Mouse (Mus musculus): ENCODE measurements around the gene Galm.

Galm gene

GRCm38 (mm10) chr17:80127331-80128251 is at the start of gene Galm:
TSS of gene Galm (plus strand) at chr17:80127471.
- peak; percentile 31 for DNase-seq (ENCODE audit: low spot score)

GRCm38 (mm10) chr17:80078726-80079125 is 48.5 kb upstream of the Galm start:
- DNase-seq (ENCODE audit: low spot score): no peak

DNA sequence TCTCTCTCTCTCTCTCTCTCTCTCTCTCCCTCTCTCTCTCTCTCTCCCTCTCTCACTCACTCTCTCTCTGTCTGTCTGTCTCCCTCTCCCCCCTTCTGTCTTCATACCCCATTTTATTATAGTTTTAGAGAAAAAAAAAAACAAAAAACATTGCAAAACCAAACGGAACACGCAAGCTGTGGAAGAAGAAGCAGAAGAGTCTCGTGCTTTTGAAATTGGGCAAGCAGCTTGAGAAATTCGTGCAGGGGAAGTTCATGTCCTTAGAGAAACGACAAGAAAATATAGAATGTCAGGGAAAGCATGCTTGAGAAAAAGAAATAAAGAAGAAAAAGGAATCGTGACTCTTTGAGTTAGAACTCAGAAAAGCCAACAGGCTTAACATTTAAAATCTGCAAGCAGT is 44.0 kb upstream of the Galm start:
- no peak for DNase-seq (ENCODE audit: low spot score)

- DNase-seq (ENCODE audit: low spot score): no peak
Measured at GRCm38 (mm10) chr17:80084424-80084823, 42.8 kb upstream of the Galm start.

- no peak for DNase-seq (ENCODE audit: low spot score)
Measured at GRCm38 (mm10) chr17:80086591-80086990, 40.7 kb upstream of the Galm start.

DNA sequence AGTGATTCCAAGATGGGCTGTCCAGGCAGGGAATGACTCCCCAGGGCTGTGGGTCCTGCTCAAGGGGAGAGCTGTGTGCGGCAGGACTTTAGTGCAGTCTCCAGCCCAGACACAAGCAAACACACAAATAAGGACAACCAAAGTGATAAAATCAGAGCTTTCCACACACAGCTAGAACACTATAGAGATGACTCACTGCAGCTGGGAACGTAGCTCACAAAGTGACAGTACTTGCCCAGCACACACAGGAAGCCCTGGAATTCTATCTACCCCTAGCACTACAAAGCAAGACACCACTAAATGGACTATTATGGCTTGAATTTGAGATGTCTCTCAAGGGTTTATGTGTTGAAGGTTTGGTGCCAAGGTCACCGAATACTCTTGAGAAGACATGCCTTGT is 39.1 kb upstream of the Galm start:
- DNase-seq (ENCODE audit: low spot score): no peak

- no peak for DNase-seq (ENCODE audit: low spot score)
Measured at GRCm38 (mm10) chr17:80090551-80090950, 36.7 kb upstream of the Galm start.

DNA sequence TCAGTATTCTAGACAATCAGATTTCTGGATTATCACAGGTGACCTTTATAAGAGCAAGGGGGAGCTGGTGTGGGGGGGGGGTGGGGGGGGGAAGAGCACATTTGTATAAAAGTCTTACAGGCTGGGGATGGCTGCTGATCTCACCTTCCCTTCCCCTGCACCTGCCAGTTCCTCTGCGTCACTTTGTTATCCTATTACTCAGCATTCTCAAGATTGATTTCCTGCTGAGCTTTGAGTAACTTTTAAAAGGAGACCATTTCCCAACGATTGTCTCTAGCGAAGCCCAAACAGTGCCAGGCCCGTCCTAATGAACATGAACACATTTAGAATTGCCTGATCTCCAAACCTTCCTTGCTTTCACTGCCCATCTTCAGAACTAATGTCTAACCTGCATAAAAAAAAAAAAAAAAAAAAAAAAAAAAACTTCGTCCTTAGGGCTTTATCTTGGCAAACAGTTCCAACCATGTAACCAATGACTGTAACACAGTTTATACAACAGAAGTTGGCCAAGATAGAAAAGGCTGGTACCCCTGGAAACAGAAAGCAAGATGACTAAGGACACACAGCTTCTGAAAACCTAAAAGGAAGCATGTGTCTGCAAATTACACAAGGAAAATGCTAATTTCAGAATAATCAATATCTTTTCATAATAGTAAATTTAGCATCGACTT is 35.3 kb upstream of the Galm start:
- DNase-seq (ENCODE audit: low spot score): no peak

GRCm38 (mm10) chr17:80095254-80095899 is 31.9 kb upstream of the Galm start:
- DNase-seq (ENCODE audit: low spot score): no peak

DNA sequence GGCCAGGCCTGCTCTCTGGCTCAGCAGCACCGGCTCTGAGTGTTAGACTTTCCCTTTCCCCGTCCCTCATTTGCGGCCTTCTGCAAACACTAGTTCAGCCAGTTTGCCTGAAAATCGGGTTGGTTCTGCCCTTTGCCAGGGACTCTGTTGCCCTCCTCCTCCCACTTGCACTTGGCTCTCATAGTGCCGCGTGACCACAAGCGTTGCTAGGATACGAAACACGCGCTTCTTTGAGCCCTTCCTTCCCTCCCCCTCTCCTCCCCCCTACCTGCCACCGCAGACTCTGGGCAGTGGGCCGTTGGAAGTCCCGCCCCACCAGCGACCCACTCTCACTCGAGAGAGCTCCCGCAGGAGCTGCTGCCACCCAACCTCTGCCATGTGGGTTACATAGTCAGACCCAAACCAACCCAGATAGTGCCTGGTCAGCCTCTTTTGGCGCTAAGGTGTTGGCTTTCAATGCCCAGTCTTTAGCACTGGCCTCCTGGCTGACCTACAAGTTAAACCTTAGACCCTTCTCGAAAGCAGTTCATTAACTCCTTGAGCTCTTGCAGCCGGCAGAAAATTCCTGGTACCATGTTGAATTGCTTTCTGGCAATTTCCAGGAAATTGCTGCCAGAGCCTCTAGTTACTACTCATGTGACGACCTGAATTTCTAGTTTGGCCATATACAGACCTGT is 31.1 kb upstream of the Galm start:
- peak; percentile 23 for DNase-seq (ENCODE audit: low spot score)

DNA sequence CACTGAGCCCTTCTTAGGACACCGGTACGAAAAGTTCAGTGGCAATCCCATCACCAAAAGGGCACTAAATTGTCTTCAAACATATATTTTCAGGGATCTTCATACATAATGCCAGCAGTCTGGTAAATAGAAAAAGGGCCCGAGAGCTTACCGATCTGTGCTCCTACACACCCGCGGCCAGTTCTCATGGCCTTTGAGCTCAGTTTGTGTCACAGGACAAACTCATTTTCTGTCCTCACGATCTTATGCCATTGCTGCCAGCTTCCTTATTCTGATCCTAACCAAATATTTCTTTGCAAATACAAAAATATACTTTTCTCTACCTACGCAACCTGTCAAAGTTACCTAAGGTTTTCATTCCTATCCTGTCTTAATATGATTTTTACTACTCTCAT is 30.6 kb upstream of the Galm start:
- DNase-seq (ENCODE audit: low spot score): no peak

DNA sequence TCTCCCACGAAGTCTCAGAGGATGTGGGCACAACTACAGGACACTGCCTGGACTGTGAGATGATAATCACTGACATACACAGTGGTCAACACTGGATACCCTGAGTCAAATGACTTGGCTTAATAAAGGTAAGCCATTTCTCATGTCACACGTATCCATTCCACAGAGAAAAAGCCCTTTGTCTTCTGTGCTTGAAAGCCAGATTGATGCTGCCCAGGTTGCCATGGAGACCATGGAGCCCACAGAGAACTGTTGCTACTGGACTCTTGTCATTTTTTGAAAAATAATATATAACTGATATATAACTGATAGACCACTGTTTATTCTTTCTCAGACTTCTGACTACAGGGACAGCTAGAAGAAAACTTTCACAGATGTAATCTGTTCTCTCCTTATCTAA is 30.1 kb upstream of the Galm start:
- no peak for DNase-seq (ENCODE audit: low spot score)

- no peak for DNase-seq (ENCODE audit: low spot score)
Measured at GRCm38 (mm10) chr17:80099823-80100222, 27.4 kb upstream of the Galm start.

GRCm38 (mm10) chr17:80105348-80105978 is 21.8 kb upstream of the Galm start:
- no peak for DNase-seq (ENCODE audit: low spot score)

DNA sequence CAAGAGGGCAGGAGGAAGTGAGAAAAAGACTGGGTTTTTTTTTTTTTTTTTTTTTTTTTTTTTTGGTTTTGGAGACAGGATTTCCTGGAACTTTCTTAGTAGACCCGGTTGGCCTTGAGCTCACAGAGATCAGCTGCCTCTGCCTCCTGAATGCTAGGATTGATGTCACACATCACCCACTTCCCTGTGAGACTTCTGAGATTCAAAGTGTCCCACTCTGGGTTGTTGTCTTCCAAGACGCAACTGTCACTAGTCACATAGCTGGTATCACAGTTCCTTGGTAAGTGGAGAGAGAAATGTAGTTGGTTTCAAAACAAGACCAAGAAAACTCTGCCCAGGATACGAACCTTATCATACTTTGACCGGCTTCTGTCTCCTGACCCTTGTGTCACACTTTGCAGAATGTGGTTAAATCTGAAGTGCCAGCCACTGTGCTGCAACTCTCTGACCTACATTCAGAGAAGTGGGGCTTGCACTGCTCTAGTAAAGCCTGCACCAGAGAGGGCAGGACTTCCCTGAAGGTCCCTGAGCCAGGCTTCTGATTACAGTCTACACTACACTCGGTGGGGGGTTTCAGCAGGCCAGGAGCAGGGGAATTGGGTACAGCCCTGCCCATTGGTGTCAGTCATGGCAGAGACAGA is 14.5 kb upstream of the Galm start:
- DNase-seq (ENCODE audit: low spot score): no peak

DNA sequence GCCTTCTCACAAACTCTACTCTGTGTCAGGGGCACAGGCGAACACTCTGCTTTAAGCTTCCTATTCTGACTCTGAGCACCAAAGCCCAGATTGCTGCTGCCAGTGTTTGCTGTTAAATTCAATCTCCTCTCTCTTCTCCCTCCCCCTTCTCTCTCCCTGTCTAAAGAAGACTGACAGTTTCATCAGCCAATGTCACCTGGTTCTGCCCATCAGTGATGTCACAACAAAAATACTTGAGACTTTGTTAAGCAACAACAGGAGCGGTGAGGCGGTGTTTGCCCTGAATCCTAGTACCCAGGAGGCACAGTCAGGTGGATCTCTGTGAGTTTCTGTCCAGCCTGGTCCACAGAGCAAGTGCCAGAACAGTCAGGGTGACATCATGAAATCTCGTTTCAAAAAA is 13.8 kb upstream of the Galm start:
- DNase-seq (ENCODE audit: low spot score): no peak

GRCm38 (mm10) chr17:80120396-80120795 is 6.9 kb upstream of the Galm start:
- no peak for DNase-seq (ENCODE audit: low spot score)

DNA sequence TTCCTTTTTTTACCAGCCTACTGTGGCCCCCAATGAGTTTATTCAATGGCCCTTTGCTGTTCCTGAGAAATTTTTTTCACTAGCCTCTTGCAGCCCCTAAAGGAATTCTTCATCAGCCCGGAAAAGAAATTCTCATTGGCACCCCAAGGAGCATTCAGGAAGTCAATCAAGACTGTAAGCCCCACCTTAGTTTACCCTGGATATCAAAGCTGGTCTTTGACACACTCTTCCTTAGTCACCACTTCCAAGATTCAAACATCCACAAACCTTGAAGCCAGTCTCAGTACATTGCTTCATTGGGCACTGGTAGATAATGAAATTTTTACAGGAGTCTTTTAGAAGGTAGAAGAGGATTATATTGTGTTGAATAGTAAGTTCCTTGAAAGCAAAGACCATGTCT is 5.4 kb upstream of the Galm start:
- DNase-seq (ENCODE audit: low spot score): no peak

DNA sequence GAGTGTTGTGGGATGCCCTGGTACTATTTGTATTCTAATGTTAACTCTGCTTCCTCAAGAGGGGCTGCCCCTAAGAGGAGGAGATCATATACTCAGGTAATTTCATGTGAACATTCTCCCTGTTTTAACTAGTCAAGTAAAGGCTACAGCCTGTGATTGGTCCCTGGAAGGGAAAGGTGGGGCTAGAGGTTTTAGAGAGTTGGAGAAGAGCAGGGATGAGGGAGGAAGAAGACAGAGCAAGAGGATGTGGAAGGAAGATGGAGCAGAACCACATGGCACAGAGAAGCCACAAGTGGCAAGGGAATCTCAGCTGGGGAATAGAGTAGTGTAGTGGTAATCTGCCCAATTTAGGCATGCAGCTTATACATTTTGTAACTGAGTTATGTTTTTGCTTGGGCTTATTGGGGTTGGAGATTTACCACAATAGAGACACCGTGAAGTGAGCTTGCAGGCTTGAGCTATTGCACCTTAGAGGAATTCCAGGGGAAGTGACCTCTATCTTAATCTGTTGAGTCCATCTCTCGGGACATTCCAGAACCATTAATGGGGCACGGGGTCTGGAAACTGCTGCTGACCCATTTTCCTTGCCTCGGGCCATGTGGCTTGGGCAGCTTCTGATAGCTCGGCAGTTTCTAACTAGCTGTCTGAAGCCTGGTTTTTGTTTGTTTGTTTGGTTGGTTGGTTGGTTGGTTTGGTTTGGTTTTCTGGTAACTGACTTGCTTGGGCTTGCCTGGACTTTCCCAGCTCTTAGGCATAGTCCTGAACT is 2.1 kb upstream of the Galm start:
- no peak for DNase-seq (ENCODE audit: low spot score)

GRCm38 (mm10) chr17:80126166-80126565 is 1.1 kb upstream of the Galm start:
- no peak for DNase-seq (ENCODE audit: low spot score)
